Mouse (Mus musculus) liver, embryonic 11.5 days (tissue): ENCODE results near the gene Ak1. TPM values are rescaled to one million over a fixed set of nuclear protein-coding genes. Genes with fewer than 3 reads are reported as not detected.

Experiments
- ATAC-seq: fragments of 200-750 bp; cut with Nextera tagmentation; replicated peaks from 2 replicates; pipeline ENCODE4 v1.8.0; 2017; ENCODE audit warnings: moderate number of reproducible peaks, mild to moderate bottlenecking, moderate TSS enrichment, moderate library complexity; ENCODE audit not compliant: low FRiP score
- DNase-seq: peaks from one replicate; pipeline ENCODE4 v3.0.0-alpha.2; 2017; ENCODE audit warnings: low spot score
- H3K27ac ChIP-seq: fragments of 300-500 bp; sonication (generic); 2 replicates; pipeline ENCODE4 v1.5.1; 2014; ENCODE audit warnings: mild to moderate bottlenecking, low read depth, low read length, control low read depth
- H3K27me3 ChIP-seq: fragments of 300-500 bp; sonication (generic); replicated peaks from 2 replicates; pipeline ENCODE4 v1.6.1; 2014; ENCODE audit warnings: low read length, mixed read lengths; ENCODE audit not compliant: control insufficient read depth, insufficient read depth
- H3K36me3 ChIP-seq: fragments of 300-500 bp; sonication (generic); 2 replicates; pipeline ENCODE4 v1.6.1; 2014; ENCODE audit warnings: mild to moderate bottlenecking, low read length, moderate library complexity, mixed read lengths; ENCODE audit not compliant: control insufficient read depth, insufficient read depth
- H3K4me1 ChIP-seq: fragments of 300-500 bp; sonication (generic); replicated peaks from 2 replicates; pipeline ENCODE4 v1.6.1; 2014; ENCODE audit warnings: low read length, mixed read lengths; ENCODE audit not compliant: control insufficient read depth, insufficient read depth
- H3K4me2 ChIP-seq: fragments of 300-500 bp; sonication (generic); 2 replicates; pipeline ENCODE4 v1.6.1; 2014; ENCODE audit warnings: mild to moderate bottlenecking, control low read depth, moderate library complexity
- H3K4me3 ChIP-seq: fragments of 300-500 bp; sonication (generic); 2 replicates; pipeline ENCODE4 v1.5.1; 2014; ENCODE audit warnings: low read depth, low read length, control low read depth
- H3K9ac ChIP-seq: fragments of 300-500 bp; sonication (generic); 2 replicates; pipeline ENCODE4 v1.6.1; 2014; ENCODE audit warnings: low read depth, low read length, control low read depth
- H3K9me3 ChIP-seq: fragments of 300-500 bp; sonication (generic); 2 replicates; pipeline ENCODE4 v1.6.1; 2016; ENCODE audit warnings: low read length, inconsistent platforms, mixed read lengths; ENCODE audit not compliant: control insufficient read depth
- WGBS: fragments of 180-500 bp; shearing (Covaris S2); extraction: QIAGEN DNeasy Blood & Tissue Kit; methylation state at CpG from one replicate; pipeline ENCODE4 v1.1.7; 2014; 5-methylcytosine and 5-hydroxymethylcytosine counted together
- polyA plus RNA-seq: library from polyadenylated mRNA; unstranded; fragments of >200 nt; fragmentation: Nextera tagmentation; extraction: Ambion mirVana; gene quantifications from 2 replicates; pipeline ENCODE4 v1.2.1, GENCODE M21; 2014

The Ak1 gene
- polyA plus RNA-seq, 1 experiment from 2014 or later: 8.3 TPM

GRCm38 (mm10) chr2:32629276-32629976, 7.9 kb downstream of the Ak1 start:
- ATAC-seq (no peak), DNase-seq (no peak)
- Histone ChIP-seq H3K9ac (no peak overlapping the region), H3K27me3 (no peaks in the 10 kb centered on the region), H3K4me3 (no peak overlapping the region), H3K27ac (no peak overlapping the region), H3K4me2 (no peak overlapping the region), H3K36me3 (no peaks in the 10 kb centered on the region), H3K9me3 (no peaks in the 10 kb centered on the region), H3K4me1 (peaks cover 29% of the 10 kb centered on the region)
- 57% methylated on average over 9 of the region's 9 CpGs for WGBS

DNA sequence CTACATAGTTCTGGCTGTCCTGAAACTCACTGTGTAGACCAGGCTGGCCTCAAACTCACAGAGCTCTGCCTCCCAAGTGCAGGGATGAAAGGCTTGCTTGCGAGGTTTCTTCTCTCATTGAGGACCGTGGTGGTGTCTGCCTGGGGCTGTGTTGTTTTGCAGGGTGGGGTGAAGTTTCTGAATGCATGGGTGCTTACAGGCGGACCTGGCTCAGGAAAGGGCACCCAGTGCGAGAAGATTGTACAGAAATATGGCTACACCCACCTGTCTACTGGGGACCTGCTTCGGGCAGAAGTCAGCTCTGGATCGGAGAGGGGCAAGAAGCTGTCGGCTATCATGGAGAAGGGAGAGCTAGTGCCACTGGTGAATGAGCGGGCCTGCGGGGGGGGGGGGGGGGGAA, 8.5 kb downstream of the Ak1 start:
- Histone ChIP-seq H3K27ac (no peak overlapping the region), H3K4me2 (no peak overlapping the region), H3K9ac (no peak overlapping the region), H3K27me3 (no peaks in the 10 kb centered on the region), H3K9me3 (no peaks in the 10 kb centered on the region), H3K4me1 (peaks cover 25% of the 10 kb centered on the region), H3K4me3 (no peak overlapping the region), H3K36me3 (no peaks in the 10 kb centered on the region)
- 81% methylated on average over 8 of the region's 9 CpGs for WGBS
- DNase-seq: no peak
- ATAC-seq: no peak

DNA sequence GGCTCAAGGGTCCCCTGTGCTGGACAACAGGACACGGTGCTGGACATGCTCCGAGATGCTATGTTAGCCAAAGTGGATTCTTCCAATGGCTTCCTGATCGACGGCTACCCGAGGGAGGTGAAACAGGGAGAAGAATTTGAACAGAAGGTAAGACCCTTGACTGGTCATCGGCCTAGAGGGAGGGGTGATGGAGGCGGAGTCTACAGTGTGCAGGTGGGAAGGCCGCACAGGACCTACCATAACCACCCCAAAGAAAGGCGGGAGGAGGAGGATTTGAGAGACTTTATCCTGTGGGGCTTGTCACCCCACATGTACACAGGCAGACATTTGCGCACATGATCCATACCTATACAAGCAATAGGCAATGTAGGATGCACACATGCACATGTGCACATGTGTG, 9.5 kb downstream of the Ak1 start:
- WGBS: 81% methylated on average over 10 of the region's 10 CpGs

DNA sequence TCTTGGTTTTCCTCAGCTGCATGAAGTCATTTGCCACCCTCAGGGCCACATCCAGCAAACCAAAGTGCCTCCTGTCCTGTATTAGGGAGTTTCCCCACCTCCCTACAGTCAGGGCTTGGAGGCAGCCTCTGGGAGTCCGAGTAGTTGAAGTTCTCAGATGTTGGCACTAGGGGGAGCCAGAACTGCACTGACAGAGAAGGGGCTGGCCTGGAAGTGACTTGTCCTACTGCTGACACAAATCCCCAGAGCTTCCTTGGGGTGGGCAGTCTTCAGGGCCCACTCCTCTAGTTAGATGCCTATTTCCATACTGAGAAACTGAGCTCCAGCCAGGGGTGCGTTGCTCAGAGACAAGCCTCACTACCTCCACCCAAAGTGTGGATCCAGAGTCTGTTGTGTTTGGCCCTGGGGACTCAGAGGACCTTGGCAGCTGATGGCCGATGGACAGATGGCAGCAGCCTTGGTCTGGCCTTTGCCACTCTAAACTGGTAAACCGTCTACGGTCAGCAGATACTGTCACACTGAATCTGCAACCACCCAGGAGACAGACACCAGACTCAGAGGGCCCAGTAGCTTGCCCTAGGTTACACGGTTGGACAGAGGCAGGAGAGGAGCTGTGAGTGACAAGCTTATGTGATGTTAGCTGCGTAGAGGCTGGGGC, 10.3 kb downstream of the Ak1 start:
- WGBS: 54% methylated on average over 7 of the region's 7 CpGs
- Histone ChIP-seq H3K4me1 (peaks cover 15% of the 10 kb centered on the region), H3K36me3 (no peaks in the 10 kb centered on the region), H3K4me3 (no peak overlapping the region), H3K9me3 (no peaks in the 10 kb centered on the region), H3K4me2 (no peak overlapping the region), H3K9ac (0 out of 2 replicates have a peak overlapping the region, but pooled peaks have one; percentile 30), H3K27ac (no peak overlapping the region), H3K27me3 (no peaks in the 10 kb centered on the region)
- peak; percentile 74 for ATAC-seq
- DNase-seq: peak; percentile 80

More for the DNA sequence above, 9.5 kb downstream of the Ak1 start:
- Histone ChIP-seq H3K36me3 (no peaks in the 10 kb centered on the region), H3K9me3 (no peaks in the 10 kb centered on the region), H3K4me2 (no peak overlapping the region), H3K27me3 (no peaks in the 10 kb centered on the region), H3K4me3 (no peak overlapping the region), H3K4me1 (peaks cover 15% of the 10 kb centered on the region), H3K27ac (no peak overlapping the region), H3K9ac (no peak overlapping the region)
- DNase-seq: no peak
- ATAC-seq: no peak

DNA sequence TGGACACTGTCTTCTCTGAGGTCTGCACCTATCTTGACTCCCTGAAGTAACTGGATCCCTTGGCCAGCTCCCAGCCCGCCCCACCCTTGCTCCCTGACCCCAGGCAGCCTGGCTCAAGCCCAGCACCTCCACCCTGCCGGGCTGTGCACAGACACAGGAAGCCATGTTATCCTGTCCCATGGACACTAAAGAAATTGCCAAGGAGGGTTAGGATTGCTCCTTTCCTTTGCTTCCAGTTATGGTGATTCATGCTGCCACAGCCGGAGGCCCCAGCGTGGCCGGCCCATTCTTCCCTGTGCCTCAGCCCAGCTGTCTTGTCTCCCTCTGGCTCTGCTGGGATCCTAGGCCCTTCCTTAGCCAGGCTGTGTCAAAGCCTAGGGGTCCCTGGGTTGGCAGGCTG, 12.1 kb downstream of the Ak1 start:
- no peak for DNase-seq
- H3K27me3 ChIP-seq: no peaks in the 10 kb centered on the region
- H3K27ac ChIP-seq: peak overlapping the region; percentile 43; the same call in 1 of the 2 replicates
- no peaks in the 10 kb centered on the region for H3K36me3 ChIP-seq
- H3K4me2 ChIP-seq: no peak overlapping the region
- 77% methylated on average over 5 of the region's 5 CpGs for WGBS
- H3K9me3 ChIP-seq: no peaks in the 10 kb centered on the region
- ATAC-seq: no peak
- no peak overlapping the region for H3K9ac ChIP-seq
- peaks cover 24% of the 10 kb centered on the region for H3K4me1 ChIP-seq
- H3K4me3 ChIP-seq: no peak overlapping the region

GRCm38 (mm10) chr2:32634277-32635105, 12.9 kb downstream of the Ak1 start:
- Histone ChIP-seq H3K9ac (no peak overlapping the region), H3K36me3 (no peaks in the 10 kb centered on the region), H3K4me1 (peaks cover 17% of the 10 kb centered on the region), H3K27ac (0 out of 2 replicates have a peak overlapping the region, but pooled peaks have one; percentile 25), H3K9me3 (no peaks in the 10 kb centered on the region), H3K27me3 (no peaks in the 10 kb centered on the region), H3K4me3 (no peak overlapping the region), H3K4me2 (no peak overlapping the region)
- ATAC-seq (no peak), DNase-seq (no peak)
- WGBS: 77% methylated on average over 10 of the region's 10 CpGs

DNA sequence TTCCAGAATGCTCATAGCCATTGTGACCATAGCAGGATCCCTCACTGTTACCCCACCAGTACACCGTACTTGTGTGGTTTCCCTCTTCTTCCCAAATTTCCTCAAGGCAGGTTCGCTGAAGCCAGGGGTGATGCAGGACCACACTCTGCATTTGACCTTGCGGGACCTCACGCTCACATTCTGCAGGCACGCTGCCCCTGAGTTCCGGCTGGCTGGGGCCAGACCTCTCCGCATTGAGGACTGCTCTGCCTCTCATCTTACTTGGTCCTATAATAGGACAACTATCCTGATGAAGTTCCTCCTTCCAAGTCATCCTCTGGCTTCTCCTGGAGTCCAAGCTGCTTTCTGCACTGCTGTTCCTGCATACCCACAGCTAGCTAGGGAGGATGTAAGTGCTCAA, 15.1 kb downstream of the Ak1 start:
- ATAC-seq: no peak
- DNase-seq: no peak
- Histone ChIP-seq H3K36me3 (no peaks in the 10 kb centered on the region), H3K27ac (peak overlapping the region; percentile 41; the same call in 1 of the 2 replicates), H3K4me1 (peaks cover 23% of the 10 kb centered on the region), H3K9me3 (no peaks in the 10 kb centered on the region), H3K27me3 (no peaks in the 10 kb centered on the region), H3K4me3 (no peak overlapping the region), H3K4me2 (no peak overlapping the region), H3K9ac (no peak overlapping the region)
- WGBS: 87% methylated on average over 7 of the region's 7 CpGs

- H3K36me3 ChIP-seq: no peaks in the 10 kb centered on the region
- H3K27ac ChIP-seq: peak overlapping the region; percentile 48; the same call in 1 of the 2 replicates
- WGBS: 33% methylated on average over 11 of the region's 11 CpGs
- H3K9me3 ChIP-seq: no peaks in the 10 kb centered on the region
- H3K9ac ChIP-seq: peak overlapping the region; percentile 48
- no peak for DNase-seq
- peaks cover 18% of the 10 kb centered on the region for H3K4me1 ChIP-seq
- H3K27me3 ChIP-seq: no peaks in the 10 kb centered on the region
- H3K4me2 ChIP-seq: no peak overlapping the region
- ATAC-seq: peak; percentile 68
- H3K4me3 ChIP-seq: no peak overlapping the region
These were observed 16.3 kb downstream of the Ak1 start for GRCm38 (mm10) chr2:32637778-32638281.
